Mouse (Mus musculus): ENCODE measurements around the gene Emid1. TPM values are rescaled to one million over a fixed set of nuclear protein-coding genes. Genes with fewer than 3 reads are reported as not detected.

Emid1 gene
- polyA plus RNA-seq, 1 experiment from 2014 or later = 31.9 TPM

GRCm38 (mm10) chr11:5129035-5129480, 23.0 kb downstream of the Emid1 start:
- H3K27ac ChIP-seq = peak overlapping the region; percentile 88
- peak; percentile 70 for DNase-seq (ENCODE audit: low spot score)
- peaks cover 25% of the 10 kb centered on the region for H3K36me3 ChIP-seq
- H3K9me3 ChIP-seq = no peaks in the 10 kb centered on the region; the same call in 1 of the 2 replicates
- no peaks in the 10 kb centered on the region for H3K27me3 ChIP-seq (ENCODE audit: insufficient read depth, poor library complexity, severe bottlenecking)
- H3K4me3 ChIP-seq = peak overlapping the region; percentile 30
- WGBS = 18% methylated on average over 5 of the region's 5 CpGs
- peaks cover 40% of the 10 kb centered on the region for H3K4me1 ChIP-seq (replicated peaks)

DNA sequence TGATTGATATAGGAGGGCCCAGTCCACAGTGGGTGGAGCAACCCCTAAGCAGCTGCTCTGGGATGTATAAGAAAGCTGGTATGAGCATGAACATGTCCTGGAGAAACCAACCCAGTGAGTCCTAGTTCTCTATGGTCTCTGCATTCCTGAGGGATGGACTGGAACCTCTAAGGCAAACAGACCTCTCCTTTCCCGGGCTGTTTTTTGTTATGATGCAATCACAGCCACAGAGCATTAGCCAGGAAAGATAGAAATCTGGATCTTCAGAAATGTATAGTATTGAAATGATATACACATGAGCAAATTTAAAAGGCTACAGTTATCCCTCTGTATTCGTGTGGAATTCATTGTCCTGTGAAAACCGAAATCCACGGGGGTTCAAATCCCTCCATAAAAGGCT, 26.3 kb downstream of the Emid1 start:
- 83% methylated on average over 4 of the region's 4 CpGs for WGBS
- no peaks in the 10 kb centered on the region; the same call in 1 of the 2 replicates for H3K9me3 ChIP-seq

DNA sequence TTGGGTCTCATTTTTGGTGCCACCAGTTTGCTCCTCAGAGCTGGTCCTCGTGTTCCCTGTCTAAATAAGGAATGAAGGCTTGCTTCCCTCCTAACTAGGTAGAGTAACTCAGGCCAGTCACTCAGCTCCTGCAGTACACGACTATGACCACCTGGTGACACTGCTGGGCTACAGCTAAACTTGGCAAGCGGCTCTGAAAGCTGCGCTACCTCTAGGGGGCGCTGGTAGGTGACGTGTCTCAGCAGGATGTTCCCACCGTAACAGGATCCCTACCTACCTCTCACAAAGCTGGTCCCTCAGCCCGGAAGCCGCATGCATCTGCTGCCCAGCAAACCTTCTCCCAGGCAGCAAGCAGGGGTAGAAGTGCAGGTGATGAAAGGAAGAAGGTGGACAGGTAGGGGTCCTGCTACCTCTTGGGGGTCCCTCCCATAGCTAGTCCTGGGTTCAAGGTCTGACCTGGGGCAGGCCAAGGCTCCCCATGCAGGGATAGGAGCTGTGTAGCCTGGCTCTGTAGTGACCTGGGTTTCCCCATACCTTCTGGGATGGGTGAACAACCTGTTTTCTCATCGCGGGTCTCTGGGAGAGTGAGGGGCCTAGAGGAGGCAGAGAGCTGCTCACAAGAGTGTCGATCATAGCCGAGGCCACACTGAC, 37.0 kb downstream of the Emid1 start:
- Histone ChIP-seq H3K9me3 (no peaks in the 10 kb centered on the region), H3K4me1 (replicated peaks) (no peaks in the 10 kb centered on the region), H3K27ac (no peak overlapping the region), H3K27me3 (ENCODE audit: insufficient read depth, poor library complexity, severe bottlenecking) (no peaks in the 10 kb centered on the region), H3K36me3 (peaks cover 14% of the 10 kb centered on the region; the same call in 1 of the 2 replicates), H3K4me3 (no peak overlapping the region)
- peak; percentile 88 for DNase-seq (ENCODE audit: low spot score)
- WGBS = 30% methylated on average over 13 of the region's 13 CpGs

More for the DNA sequence above, 26.3 kb downstream of the Emid1 start:
- peaks cover 33% of the 10 kb centered on the region for H3K4me1 ChIP-seq (replicated peaks)
- H3K27ac ChIP-seq = no peak overlapping the region
- DNase-seq (ENCODE audit: low spot score) = no peak
- H3K27me3 ChIP-seq (ENCODE audit: insufficient read depth, poor library complexity, severe bottlenecking) = no peaks in the 10 kb centered on the region
- peaks cover 26% of the 10 kb centered on the region for H3K36me3 ChIP-seq
- H3K4me3 ChIP-seq = no peak overlapping the region

GRCm38 (mm10) chr11:5113645-5114044, 38.4 kb downstream of the Emid1 start:
- no peak for DNase-seq (ENCODE audit: low spot score)
- WGBS = 87% methylated on average over 7 of the region's 7 CpGs
- Histone ChIP-seq H3K27me3 (ENCODE audit: insufficient read depth, poor library complexity, severe bottlenecking) (no peaks in the 10 kb centered on the region), H3K27ac (no peak overlapping the region), H3K4me1 (replicated peaks) (no peaks in the 10 kb centered on the region), H3K4me3 (no peak overlapping the region), H3K36me3 (peaks cover 25% of the 10 kb centered on the region; the same call in 1 of the 2 replicates), H3K9me3 (no peaks in the 10 kb centered on the region)

- Histone ChIP-seq H3K9me3 (no peaks in the 10 kb centered on the region), H3K4me1 (replicated peaks) (0 out of 2 replicates have a peak, but pooled peaks cover 4% of the 10 kb centered on the region), H3K27me3 (ENCODE audit: insufficient read depth, poor library complexity, severe bottlenecking) (no peaks in the 10 kb centered on the region), H3K4me3 (no peak overlapping the region), H3K27ac (no peak overlapping the region), H3K36me3 (peaks cover 31% of the 10 kb centered on the region)
- DNase-seq (ENCODE audit: low spot score) = no peak
- 83% methylated on average over 8 of the region's 8 CpGs for WGBS
These were observed 42.6 kb downstream of the Emid1 start for GRCm38 (mm10) chr11:5109441-5109840.

DNA sequence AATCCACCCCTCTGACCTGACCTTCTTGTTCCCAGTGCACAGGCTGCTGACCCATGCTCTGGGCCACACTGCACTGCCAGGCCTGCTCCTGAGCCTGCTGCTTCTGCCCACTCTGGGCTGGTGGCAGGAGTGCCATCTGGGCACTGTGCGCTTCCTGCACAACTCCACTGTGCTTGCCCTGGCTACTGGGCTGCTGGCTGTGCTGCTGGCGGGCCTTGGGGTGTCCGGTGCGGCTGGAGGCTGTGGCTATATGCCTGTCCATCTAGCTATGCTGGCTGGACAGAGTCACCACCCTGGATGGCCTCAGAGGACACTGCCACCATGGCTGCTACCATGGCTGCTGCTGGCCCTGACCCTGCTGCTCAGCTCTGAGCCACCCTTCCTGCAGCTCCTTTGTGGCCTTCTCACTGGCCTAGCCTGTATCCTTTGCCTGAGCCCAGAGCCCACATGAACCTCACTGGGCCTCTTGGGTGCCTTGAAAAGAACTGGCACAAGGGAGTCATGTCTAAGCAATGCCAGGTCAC, 48.0 kb downstream of the Emid1 start:
- Histone ChIP-seq H3K4me3 (no peak overlapping the region), H3K4me1 (replicated peaks) (peaks cover 21% of the 10 kb centered on the region), H3K27ac (no peak overlapping the region), H3K36me3 (peaks cover 54% of the 10 kb centered on the region), H3K27me3 (ENCODE audit: insufficient read depth, poor library complexity, severe bottlenecking) (no peaks in the 10 kb centered on the region), H3K9me3 (no peaks in the 10 kb centered on the region)
- WGBS = 93% methylated on average over 4 of the region's 4 CpGs
- DNase-seq (ENCODE audit: low spot score) = no peak

- Histone ChIP-seq H3K9me3 (no peaks in the 10 kb centered on the region), H3K4me1 (replicated peaks) (peaks cover 23% of the 10 kb centered on the region), H3K36me3 (peaks cover 51% of the 10 kb centered on the region), H3K27ac (no peak overlapping the region), H3K4me3 (no peak overlapping the region), H3K27me3 (ENCODE audit: insufficient read depth, poor library complexity, severe bottlenecking) (no peaks in the 10 kb centered on the region)
- 96% methylated on average over 7 of the region's 7 CpGs for WGBS
- DNase-seq (ENCODE audit: low spot score) = no peak
These were observed 49.7 kb downstream of the Emid1 start for GRCm38 (mm10) chr11:5102384-5102783.

GRCm38 (mm10) chr11:5101641-5102040, 50.4 kb downstream of the Emid1 start:
- peaks cover 30% of the 10 kb centered on the region for H3K4me1 ChIP-seq (replicated peaks)
- 0 out of 2 replicates have a peak overlapping the region, but pooled peaks have one; percentile 100 for H3K4me3 ChIP-seq
- WGBS = 86% methylated on average over 6 of the region's 6 CpGs

GRCm38 (mm10) chr11:5100801-5101200, 51.3 kb downstream of the Emid1 start:
- Histone ChIP-seq H3K4me3 (peak overlapping the region; percentile 100), H3K4me1 (replicated peaks) (peaks cover 38% of the 10 kb centered on the region), H3K27me3 (ENCODE audit: insufficient read depth, poor library complexity, severe bottlenecking) (no peaks in the 10 kb centered on the region), H3K9me3 (no peaks in the 10 kb centered on the region), H3K36me3 (peaks cover 53% of the 10 kb centered on the region), H3K27ac (0 out of 2 replicates have a peak overlapping the region, but pooled peaks have one; percentile 23)
- 46% methylated on average over 5 of the region's 5 CpGs for WGBS
- no peak for DNase-seq (ENCODE audit: low spot score)

More at GRCm38 (mm10) chr11:5101641-5102040, 50.4 kb downstream of the Emid1 start:
- H3K9me3 ChIP-seq = no peaks in the 10 kb centered on the region
- H3K27me3 ChIP-seq (ENCODE audit: insufficient read depth, poor library complexity, severe bottlenecking) = no peaks in the 10 kb centered on the region
- no peak for DNase-seq (ENCODE audit: low spot score)
- no peak overlapping the region for H3K27ac ChIP-seq
- peaks cover 52% of the 10 kb centered on the region for H3K36me3 ChIP-seq

DNA sequence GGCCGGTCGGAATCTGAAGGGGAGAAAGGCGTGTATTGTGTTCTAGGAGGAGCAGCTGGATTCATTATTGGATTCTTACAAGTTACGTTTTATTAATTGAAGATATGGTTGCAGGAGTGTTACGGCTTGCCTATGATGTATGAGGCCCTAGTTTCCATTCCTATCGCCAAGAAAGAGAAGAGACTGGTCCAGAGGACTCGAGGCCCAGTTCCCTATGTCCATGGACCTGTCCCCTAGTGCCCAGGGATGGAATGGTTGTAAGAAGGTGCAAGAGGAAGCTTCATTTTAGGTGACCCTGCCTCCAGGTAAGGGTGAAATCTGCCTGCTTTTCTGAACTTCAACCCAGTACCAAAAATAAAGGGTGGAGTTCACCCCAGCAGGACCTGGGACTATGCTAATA, 51.8 kb downstream of the Emid1 start:
- H3K27me3 ChIP-seq (ENCODE audit: insufficient read depth, poor library complexity, severe bottlenecking) = no peaks in the 10 kb centered on the region
- peak overlapping the region; percentile 100 for H3K4me3 ChIP-seq
- H3K36me3 ChIP-seq = peaks cover 51% of the 10 kb centered on the region
- H3K27ac ChIP-seq = peak overlapping the region; percentile 100
- no peak for DNase-seq (ENCODE audit: low spot score)
- H3K9me3 ChIP-seq = no peaks in the 10 kb centered on the region
- 3% methylated on average over 7 of the region's 7 CpGs for WGBS
- H3K4me1 ChIP-seq (replicated peaks) = peaks cover 35% of the 10 kb centered on the region

- Histone ChIP-seq H3K36me3 (peaks cover 46% of the 10 kb centered on the region), H3K4me3 (peak overlapping the region; percentile 100), H3K27me3 (ENCODE audit: insufficient read depth, poor library complexity, severe bottlenecking) (no peaks in the 10 kb centered on the region), H3K4me1 (replicated peaks) (peaks cover 35% of the 10 kb centered on the region), H3K9me3 (no peaks in the 10 kb centered on the region), H3K27ac (peak overlapping the region; percentile 100)
- DNase-seq (ENCODE audit: low spot score) = peak; percentile 89
- under 1% methylated on average over 31 of the region's 31 CpGs for WGBS
These were observed 52.4 kb downstream of the Emid1 start for GRCm38 (mm10) chr11:5099576-5100183.

- Histone ChIP-seq H3K27ac (peak within 1 kb of the TSS; percentile 100), H3K4me3 (peak within 1 kb of the TSS; percentile 100), H3K9me3 (no peaks in the 10 kb centered on the region), H3K4me1 (replicated peaks) (peaks cover 35% of the 10 kb centered on the region), H3K27me3 (ENCODE audit: insufficient read depth, poor library complexity, severe bottlenecking) (no peaks in the 10 kb centered on the region), H3K36me3 (peaks cover 44% of the 10 kb centered on the region)
- DNase-seq (ENCODE audit: low spot score) = peak; percentile 97
- WGBS = under 1% methylated on average over 92 of the region's 92 CpGs
These were observed 53.1 kb downstream of the Emid1 start, which contains the start of the genes Rhbdd3 and Ewsr1 for GRCm38 (mm10) chr11:5098736-5099542. TSS of gene Rhbdd3 (plus strand) at chr11:5098926. TSS of gene Ewsr1 (minus strand) at chr11:5099266.

Measured in hindbrain, embryonic 10.5 days (tissue).